Mouse (Mus musculus): ENCODE results near the gene Slc9a2. TPM values are rescaled to one million over a fixed set of nuclear protein-coding genes. Genes with fewer than 3 reads are reported as not detected.
A peak's percentile ranks its signal among the peaks of the same experiment; 100 is the strongest.

The Slc9a2 gene
- polyA plus RNA-seq, 1 experiment, result 6.9 TPM

DNA sequence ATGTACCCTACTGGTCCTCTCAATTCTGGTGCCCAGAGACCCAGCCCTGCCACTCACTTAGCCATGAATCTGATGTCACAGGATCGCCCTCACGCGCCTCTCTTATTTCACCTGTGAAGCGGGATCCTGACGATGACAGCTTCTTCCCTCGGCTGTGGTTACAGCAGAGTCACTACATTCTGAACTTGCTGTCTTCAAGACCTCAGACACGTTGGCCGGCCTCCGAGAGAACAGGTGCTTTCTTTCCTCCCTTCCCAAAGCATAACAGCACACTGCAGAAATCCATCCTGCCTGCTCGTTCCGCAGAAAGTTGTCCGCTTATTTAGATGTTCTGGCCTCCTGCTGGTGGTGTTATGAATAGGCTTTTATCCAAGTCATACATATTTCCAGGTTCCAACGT is 13.9 kb downstream of the Slc9a2 start:
- Histone ChIP-seq H3K36me3 (ENCODE audit: control insufficient read depth, insufficient read depth) (no peaks in the 10 kb centered on the region), H3ac (ENCODE audit: control insufficient read depth, insufficient read length, low read depth) (no peak overlapping the region), H3K79me2 (ENCODE audit: control insufficient read depth, insufficient read depth) (no peaks in the 10 kb centered on the region), H3K79me3 (ENCODE audit: low read depth) (no peaks in the 10 kb centered on the region), H3K27me3 (ENCODE audit: control insufficient read depth, insufficient read depth, insufficient read length) (no peaks in the 10 kb centered on the region), H3K4me3 (ENCODE audit: insufficient read depth, poor library complexity, severe bottlenecking) (no peak overlapping the region)
- TF ChIP-seq CEBPB (IDR thresholded peaks at IDR 0.05; ENCODE audit: low read depth), result no peak

- Histone ChIP-seq H3K27me3 (ENCODE audit: control insufficient read depth, insufficient read depth, insufficient read length) (no peaks in the 10 kb centered on the region), H3K79me3 (ENCODE audit: low read depth) (no peaks in the 10 kb centered on the region), H3K79me2 (ENCODE audit: control insufficient read depth, insufficient read depth) (no peaks in the 10 kb centered on the region), H3K36me3 (ENCODE audit: control insufficient read depth, insufficient read depth) (no peaks in the 10 kb centered on the region), H3K4me3 (ENCODE audit: insufficient read depth, poor library complexity, severe bottlenecking) (no peak overlapping the region), H3ac (ENCODE audit: control insufficient read depth, insufficient read length, low read depth) (no peak overlapping the region)
- TF ChIP-seq MYOD1 (IDR thresholded peaks at IDR 0.05; ENCODE audit: control insufficient read depth, insufficient read length, low read depth) (no peak), MAX (IDR thresholded peaks at IDR 0.05) (no peak), CEBPB (IDR thresholded peaks at IDR 0.05; ENCODE audit: low read depth) (no peak), MYOG (IDR thresholded peaks at IDR 0.05; ENCODE audit: control insufficient read depth, extremely low read depth, insufficient read length) (no peak), FOSL1 (IDR thresholded peaks at IDR 0.05; ENCODE audit: insufficient read depth, low read length, poor library complexity, severe bottlenecking) (no peak), CTCF (IDR thresholded peaks at IDR 0.05; ENCODE audit: control insufficient read depth, insufficient read depth, insufficient read length) (no peak), USF1 (IDR thresholded peaks at IDR 0.05; ENCODE audit: low read depth) (no peak)
These were observed 16.1 kb downstream of the Slc9a2 start for GRCm38 (mm10) chr1:40696436-40696835.

- no peaks in the 10 kb centered on the region for H3K36me3 ChIP-seq (ENCODE audit: control insufficient read depth, insufficient read depth)
- TF ChIP-seq MYOD1 (IDR thresholded peaks at IDR 0.05; ENCODE audit: control insufficient read depth, insufficient read length, low read depth), result no peak
- TF ChIP-seq CEBPB (IDR thresholded peaks at IDR 0.05; ENCODE audit: low read depth), result no peak
- TF ChIP-seq USF1 (IDR thresholded peaks at IDR 0.05; ENCODE audit: low read depth), result no peak
- no peak for TF ChIP-seq MYOG (IDR thresholded peaks at IDR 0.05; ENCODE audit: control insufficient read depth, extremely low read depth, insufficient read length)
- TF ChIP-seq CTCF (IDR thresholded peaks at IDR 0.05; ENCODE audit: control insufficient read depth, insufficient read depth, insufficient read length), result no peak
- TF ChIP-seq MAX (IDR thresholded peaks at IDR 0.05), result no peak
These were observed 24.7 kb downstream of the Slc9a2 start for GRCm38 (mm10) chr1:40705099-40705498.

DNA sequence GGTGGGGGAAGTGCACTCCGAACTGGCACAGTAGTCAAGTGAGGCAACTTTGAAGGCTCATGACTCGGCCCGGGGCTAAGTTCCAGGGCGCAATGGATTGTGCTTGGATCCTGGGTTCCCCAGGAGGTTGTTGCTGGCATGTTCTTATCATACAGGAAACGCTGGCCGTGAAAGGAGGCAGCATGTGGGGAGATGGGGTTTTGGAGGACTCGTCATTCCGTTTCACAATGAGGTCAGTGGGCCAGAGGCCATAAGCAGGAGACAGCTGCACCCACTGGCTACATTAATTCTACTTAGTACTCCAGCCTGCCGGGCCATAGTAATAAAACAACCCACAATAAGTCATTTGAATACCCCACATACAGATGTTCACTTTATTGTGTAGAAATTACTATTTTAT is 34.6 kb downstream of the Slc9a2 start:
- TF ChIP-seq MYOD1 (IDR thresholded peaks at IDR 0.05; ENCODE audit: control insufficient read depth, insufficient read length, low read depth) (peak; percentile 94), MYOG (IDR thresholded peaks at IDR 0.05; ENCODE audit: control insufficient read depth, extremely low read depth, insufficient read length) (no peak), MAX (IDR thresholded peaks at IDR 0.05) (peak; percentile 45)
- Histone ChIP-seq H3K79me3 (ENCODE audit: low read depth) (no peaks in the 10 kb centered on the region), H3K27me3 (ENCODE audit: control insufficient read depth, insufficient read depth, insufficient read length) (no peaks in the 10 kb centered on the region), H3K4me3 (ENCODE audit: insufficient read depth, poor library complexity, severe bottlenecking) (no peak overlapping the region), H3K36me3 (ENCODE audit: control insufficient read depth, insufficient read depth) (no peaks in the 10 kb centered on the region), H3ac (ENCODE audit: control insufficient read depth, insufficient read length, low read depth) (no peak overlapping the region), H3K79me2 (ENCODE audit: control insufficient read depth, insufficient read depth) (no peaks in the 10 kb centered on the region)

More at GRCm38 (mm10) chr1:40705099-40705498, 24.7 kb downstream of the Slc9a2 start:
- Histone ChIP-seq H3K4me3 (ENCODE audit: insufficient read depth, poor library complexity, severe bottlenecking) (no peak overlapping the region), H3K79me2 (ENCODE audit: control insufficient read depth, insufficient read depth) (no peaks in the 10 kb centered on the region), H3K27me3 (ENCODE audit: control insufficient read depth, insufficient read depth, insufficient read length) (no peaks in the 10 kb centered on the region), H3ac (ENCODE audit: control insufficient read depth, insufficient read length, low read depth) (no peak overlapping the region), H3K79me3 (ENCODE audit: low read depth) (no peaks in the 10 kb centered on the region)

DNA sequence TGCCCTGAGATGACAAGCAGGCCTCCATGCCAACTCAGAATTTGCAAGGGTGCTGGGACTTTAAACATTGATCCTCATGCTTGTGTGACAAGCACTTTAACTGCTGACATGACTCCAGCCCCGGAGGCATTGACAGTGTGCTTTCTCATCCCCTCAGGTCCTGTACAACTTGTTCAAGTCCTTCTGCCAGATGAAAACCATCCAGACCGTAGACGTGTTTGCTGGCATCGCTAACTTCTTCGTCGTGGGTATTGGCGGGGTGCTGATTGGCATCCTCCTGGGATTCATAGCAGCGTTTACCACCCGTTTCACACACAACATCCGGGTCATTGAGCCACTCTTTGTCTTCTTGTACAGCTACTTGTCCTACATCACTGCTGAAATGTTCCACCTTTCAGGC is 45.7 kb downstream of the Slc9a2 start:
- Histone ChIP-seq H3K36me3 (ENCODE audit: control insufficient read depth, insufficient read depth) (no peaks in the 10 kb centered on the region), H3K4me3 (ENCODE audit: insufficient read depth, poor library complexity, severe bottlenecking) (no peak overlapping the region), H3K79me3 (ENCODE audit: low read depth) (no peaks in the 10 kb centered on the region), H3ac (ENCODE audit: control insufficient read depth, insufficient read length, low read depth) (no peak overlapping the region), H3K27me3 (ENCODE audit: control insufficient read depth, insufficient read depth, insufficient read length) (no peaks in the 10 kb centered on the region), H3K79me2 (ENCODE audit: control insufficient read depth, insufficient read depth) (no peaks in the 10 kb centered on the region)
- TF ChIP-seq CEBPB (IDR thresholded peaks at IDR 0.05; ENCODE audit: low read depth), result no peak
- no peak for TF ChIP-seq USF1 (IDR thresholded peaks at IDR 0.05; ENCODE audit: low read depth)
- TF ChIP-seq CTCF (IDR thresholded peaks at IDR 0.05; ENCODE audit: control insufficient read depth, insufficient read depth, insufficient read length), result no peak
- TF ChIP-seq MAX (IDR thresholded peaks at IDR 0.05), result no peak
- TF ChIP-seq MYOD1 (IDR thresholded peaks at IDR 0.05; ENCODE audit: control insufficient read depth, insufficient read length, low read depth), result no peak
- TF ChIP-seq MYOG (IDR thresholded peaks at IDR 0.05; ENCODE audit: control insufficient read depth, extremely low read depth, insufficient read length), result no peak
- no peak for TF ChIP-seq FOSL1 (IDR thresholded peaks at IDR 0.05; ENCODE audit: insufficient read depth, low read length, poor library complexity, severe bottlenecking)

DNA sequence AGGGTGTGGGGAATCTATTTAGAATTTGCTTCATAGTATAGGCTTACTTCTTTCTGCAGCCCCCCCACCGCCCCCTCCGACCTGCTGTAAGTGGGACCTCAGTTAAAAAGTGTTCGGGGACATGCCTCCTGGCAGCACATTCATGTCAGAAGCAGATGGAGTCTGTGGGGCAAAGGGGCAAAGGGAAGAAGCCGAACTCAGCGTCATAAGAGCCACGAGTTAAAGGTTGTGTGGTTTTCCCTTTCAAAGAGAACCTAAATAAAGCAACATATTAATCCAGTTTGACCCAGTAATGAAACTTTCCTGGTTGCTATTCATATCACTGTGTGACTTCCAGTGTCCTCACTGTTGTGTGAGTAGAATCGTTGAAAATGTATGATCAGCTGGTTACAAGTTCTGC is 47.0 kb downstream of the Slc9a2 start:
- no peak overlapping the region for H3K4me3 ChIP-seq (ENCODE audit: insufficient read depth, poor library complexity, severe bottlenecking)
- H3K36me3 ChIP-seq (ENCODE audit: control insufficient read depth, insufficient read depth), result no peaks in the 10 kb centered on the region
- H3ac ChIP-seq (ENCODE audit: control insufficient read depth, insufficient read length, low read depth), result no peak overlapping the region
- no peaks in the 10 kb centered on the region for H3K27me3 ChIP-seq (ENCODE audit: control insufficient read depth, insufficient read depth, insufficient read length)
- no peaks in the 10 kb centered on the region for H3K79me2 ChIP-seq (ENCODE audit: control insufficient read depth, insufficient read depth)
- TF ChIP-seq MAX (IDR thresholded peaks at IDR 0.05) (no peak), CTCF (IDR thresholded peaks at IDR 0.05; ENCODE audit: control insufficient read depth, insufficient read depth, insufficient read length) (no peak), MYOG (IDR thresholded peaks at IDR 0.05; ENCODE audit: control insufficient read depth, extremely low read depth, insufficient read length) (no peak), CEBPB (IDR thresholded peaks at IDR 0.05; ENCODE audit: low read depth) (no peak), MYOD1 (IDR thresholded peaks at IDR 0.05; ENCODE audit: control insufficient read depth, insufficient read length, low read depth) (no peak), FOSL1 (IDR thresholded peaks at IDR 0.05; ENCODE audit: insufficient read depth, low read length, poor library complexity, severe bottlenecking) (no peak), USF1 (IDR thresholded peaks at IDR 0.05; ENCODE audit: low read depth) (no peak)
- no peaks in the 10 kb centered on the region for H3K79me3 ChIP-seq (ENCODE audit: low read depth)

Measured in C2C12 (cell line).